Mouse (Mus musculus): ENCODE data around the gene 3110040N11Rik.

GRCm38 (mm10) chr7:81777667-81778218 lies 11.5 kb downstream of the 3110040N11Rik start:
- TF ChIP-seq TAL1 (IDR thresholded peaks at IDR 0.05; ENCODE audit: low read length), result no peak
- TF ChIP-seq GATA1 (IDR thresholded peaks at IDR 0.05; ENCODE audit: low read length), result no peak

Data from erythroblast, embryonic 14.5 days (primary cell).